Mouse (Mus musculus) monocyte, adult 5-6 weeks (primary cell): ENCODE results near the gene Cacna1h. TPM values are rescaled to one million over a fixed set of nuclear protein-coding genes. Genes with fewer than 3 reads are reported as not detected.

ENCODE experiments used
- ATAC-seq: fragments of 153-309, 156-312 bp; replicated peaks from 2 replicates; pipeline ENCODE4 v1.8.0; 2017; ENCODE audit warnings: mild to moderate bottlenecking; ENCODE audit not compliant: low TSS enrichment, insufficient number of reproducible peaks, severe bottlenecking, poor library complexity, low FRiP score
- total RNA-seq: library from RNA; stranded (forward); fragments of 200-1000, 200-491, 200-594 nt; gene quantifications from 3 replicates; pipeline ENCODE4 v1.2.3, GENCODE M21; 2017

Gene Cacna1h
- total RNA-seq, 1 experiment from 2014 or later, result 0.48 TPM

DNA sequence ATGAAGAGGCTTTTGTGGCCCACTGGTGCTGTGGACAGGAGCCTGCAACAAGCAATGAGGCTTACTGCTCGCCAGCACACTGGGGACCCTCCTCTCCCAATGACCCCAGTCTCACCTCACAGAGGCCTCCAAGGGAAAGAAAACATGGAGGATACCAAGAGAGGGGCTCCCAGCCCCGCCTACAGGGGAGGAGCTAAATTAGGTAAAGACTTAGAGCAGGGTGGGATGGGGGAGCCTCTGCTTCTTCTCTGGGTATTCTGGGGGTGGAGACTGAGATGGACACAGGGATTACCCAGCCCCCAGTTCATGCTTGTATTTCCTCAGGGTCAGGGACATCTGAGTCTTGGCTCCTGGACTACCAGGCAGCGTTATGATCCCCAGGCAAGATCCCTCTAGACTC is 18.7 kb downstream of the Cacna1h start:
- no peak for ATAC-seq

DNA sequence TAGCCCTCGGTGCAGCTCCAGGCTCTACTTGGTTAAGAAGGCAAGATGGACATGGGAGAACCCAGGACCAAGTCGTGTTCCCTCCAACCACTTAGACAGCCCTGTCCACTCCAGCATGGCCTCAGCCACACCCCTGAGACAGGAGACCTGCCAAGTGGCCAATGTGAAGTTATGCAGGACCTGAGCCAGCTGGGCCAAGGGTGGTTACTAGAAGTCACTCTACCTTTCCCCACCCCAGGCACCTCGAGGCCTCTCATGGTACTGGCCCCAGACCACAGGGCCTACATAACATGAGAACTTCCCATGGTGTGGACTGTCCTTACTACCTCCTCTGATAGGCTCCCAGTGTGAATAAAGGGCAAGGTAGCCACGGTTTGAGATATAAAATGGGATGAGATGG is 19.4 kb downstream of the Cacna1h start:
- no peak for ATAC-seq

DNA sequence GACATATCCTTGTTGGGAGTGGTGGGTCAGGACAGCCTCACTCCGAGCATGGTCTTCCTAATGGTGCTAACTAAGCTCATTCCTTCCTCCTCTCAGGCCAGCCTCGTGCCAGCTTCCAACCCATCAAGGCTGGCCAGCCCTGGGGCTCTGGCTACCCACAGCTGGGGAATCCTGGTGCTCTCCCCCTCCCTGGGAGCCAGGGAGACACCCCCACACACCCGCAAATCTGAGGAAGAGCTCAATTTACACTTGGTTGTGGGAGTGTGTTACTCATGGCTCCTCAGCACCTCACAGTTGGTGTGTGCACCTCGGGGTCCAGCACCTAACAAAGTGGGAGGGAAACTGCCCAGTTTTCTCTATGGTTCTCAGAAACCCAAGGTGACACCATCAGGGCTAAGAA is 22.3 kb downstream of the Cacna1h start:
- ATAC-seq, result no peak

DNA sequence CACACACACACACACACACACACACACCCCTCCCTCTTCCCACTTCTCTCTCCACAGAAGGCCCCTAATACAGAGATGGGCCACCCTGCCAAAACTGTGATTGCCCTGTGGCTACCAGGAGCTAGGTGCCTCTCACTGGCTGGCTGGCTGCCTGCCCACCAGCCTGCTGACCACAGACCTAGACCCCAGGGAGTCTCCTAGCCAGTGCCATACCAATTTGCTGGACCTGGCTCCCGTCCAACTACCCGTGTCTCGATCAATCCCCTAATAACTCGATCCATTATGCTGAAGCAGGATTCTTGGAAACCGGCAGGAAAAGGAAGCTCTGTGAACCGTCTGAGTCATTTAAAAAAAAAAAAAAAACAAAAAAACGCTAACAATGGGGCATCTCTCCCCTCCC is 22.8 kb downstream of the Cacna1h start:
- no peak for ATAC-seq

DNA sequence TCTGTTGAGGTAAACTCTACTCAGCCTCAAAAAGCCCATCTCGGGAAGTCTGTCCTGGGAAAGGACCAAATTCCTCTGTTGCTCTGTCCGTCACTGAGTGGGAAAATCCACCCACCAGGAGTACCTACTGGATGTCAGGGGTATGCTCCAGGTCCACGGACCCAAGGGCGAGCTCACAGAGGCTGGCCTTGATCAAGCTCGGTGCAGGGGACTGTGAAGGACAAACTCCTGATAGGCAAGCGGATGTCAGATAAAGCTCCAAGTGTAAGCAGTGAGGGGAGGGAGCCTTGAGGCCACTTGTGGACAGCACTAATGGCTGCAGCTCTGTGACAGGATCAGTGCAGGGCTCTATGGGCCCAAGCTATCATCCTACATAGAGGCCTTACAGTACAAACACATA is 23.4 kb downstream of the Cacna1h start:
- ATAC-seq, result no peak

DNA sequence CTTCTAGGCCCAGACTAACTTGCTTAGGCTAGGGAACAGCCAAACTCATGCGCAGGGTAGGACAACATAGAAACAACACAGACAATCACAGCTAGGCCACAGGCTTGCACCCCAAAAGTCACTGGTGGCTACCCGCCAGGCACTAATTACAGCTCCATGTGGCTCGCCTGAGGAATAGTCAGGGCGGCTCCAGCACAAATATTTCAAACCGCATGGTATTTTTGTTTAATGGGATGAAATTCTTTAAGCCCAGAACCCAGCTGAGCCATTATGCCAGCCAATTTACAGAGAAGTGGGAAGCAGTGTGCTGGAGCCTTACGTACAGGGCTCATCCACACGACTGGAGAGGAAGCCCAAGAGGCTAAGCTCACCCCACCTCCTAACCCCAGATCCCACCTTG is 24.0 kb downstream of the Cacna1h start:
- no peak for ATAC-seq

DNA sequence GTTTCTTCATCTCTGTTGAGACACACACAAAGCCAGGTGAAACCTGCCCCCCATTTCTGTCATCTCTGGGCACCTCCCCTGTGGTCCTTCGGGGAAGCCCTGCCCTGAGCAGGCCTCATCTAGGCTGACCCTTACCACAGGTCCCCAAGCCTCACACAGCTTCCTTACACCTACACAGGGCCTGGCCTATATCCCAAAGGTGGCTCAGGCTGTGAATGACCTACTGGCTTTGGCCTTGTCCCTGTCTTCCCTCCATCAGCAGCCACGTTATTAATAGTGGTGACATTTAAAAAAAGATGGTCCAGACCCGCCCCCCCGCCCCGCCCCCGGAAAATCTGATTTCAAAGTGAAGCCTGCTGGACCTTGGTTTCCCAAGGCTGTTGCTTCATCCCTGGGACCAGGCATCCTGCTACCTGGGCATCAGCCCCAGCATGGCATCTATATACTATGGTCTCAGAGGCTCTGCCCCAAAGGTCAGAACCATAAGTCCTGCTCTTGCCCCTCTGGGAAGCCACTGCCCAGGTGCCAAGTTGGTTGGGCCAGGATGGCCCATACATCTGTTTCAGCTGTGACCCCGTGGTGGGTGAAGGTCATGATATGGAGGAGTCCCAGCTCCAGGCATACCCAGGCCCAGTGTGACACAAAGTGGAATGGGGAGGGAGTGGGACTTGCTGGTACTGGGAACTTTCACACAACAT is 25.1 kb downstream of the Cacna1h start:
- ATAC-seq, result no peak

DNA sequence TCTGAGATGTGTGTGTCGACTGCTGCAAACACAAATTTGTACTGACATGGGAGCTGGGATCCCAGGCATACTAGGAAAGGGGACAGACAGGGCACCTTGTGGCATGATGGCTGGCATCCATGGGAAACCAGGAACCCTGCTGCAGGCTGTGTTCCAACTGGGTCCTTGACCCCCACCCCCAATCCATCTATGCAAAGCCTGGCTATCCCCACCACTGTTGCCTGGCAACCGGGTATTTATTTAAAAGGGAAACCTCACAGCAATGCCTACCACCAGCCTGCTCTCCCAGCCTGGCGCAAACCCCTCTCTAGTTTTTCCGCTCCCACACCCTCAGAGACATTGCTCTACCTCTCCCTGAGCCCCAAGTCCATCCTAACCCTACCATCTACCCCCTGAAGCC is 26.2 kb downstream of the Cacna1h start:
- no peak for ATAC-seq

DNA sequence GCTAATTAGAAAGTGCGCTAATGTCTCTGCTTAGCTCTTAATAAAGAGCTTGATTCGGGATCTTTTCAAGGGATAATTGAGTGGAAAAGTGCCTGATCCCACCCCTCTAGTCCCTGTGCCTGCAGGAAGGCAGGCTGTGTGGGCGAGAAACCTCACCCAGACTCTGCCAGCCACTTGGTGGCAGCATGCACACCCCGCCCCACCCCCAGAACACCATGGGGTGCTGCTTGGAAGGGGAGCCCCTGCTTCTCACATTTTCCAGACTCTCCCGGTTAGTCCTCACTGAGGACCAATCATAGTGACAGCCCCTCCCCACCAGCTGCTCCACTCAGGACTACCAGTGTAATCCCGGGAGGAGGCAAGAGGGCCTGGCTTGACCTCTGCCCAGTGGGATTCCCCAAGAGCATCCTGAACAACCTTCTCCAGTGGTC is 27.6 kb downstream of the Cacna1h start:
- no peak for ATAC-seq

DNA sequence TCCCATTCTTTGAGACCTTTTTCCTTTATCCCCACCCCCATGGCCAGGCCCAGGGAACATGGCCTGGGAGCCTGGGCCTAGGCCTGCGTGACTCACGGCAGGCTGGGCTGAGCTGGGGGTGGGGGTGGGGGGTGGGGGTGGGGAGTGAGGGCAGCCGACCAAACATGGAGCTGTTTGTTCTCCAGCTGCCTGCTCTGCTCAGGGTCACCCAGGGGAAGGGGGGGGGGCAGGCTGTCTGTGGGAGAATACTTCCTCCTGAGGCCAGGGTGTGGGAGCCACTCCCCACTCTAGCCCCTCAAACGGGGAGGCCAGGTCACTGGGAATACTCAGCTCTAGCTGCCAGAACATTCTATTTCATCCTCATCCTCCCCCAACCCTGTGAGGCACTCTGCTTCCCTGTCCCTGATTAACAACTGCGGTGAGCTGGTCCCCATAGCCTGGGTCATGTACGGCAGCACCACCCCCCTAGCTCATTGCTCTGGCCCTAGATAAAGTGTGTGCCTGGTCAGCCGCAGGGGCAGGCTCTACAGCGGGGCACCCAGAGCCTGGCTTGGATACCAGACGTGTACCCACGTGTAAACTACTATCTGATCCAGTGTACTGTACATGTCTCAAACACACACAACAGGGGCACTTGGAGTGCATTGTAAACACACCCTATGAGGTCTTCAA is 28.2 kb downstream of the Cacna1h start:
- ATAC-seq, result no peak

DNA sequence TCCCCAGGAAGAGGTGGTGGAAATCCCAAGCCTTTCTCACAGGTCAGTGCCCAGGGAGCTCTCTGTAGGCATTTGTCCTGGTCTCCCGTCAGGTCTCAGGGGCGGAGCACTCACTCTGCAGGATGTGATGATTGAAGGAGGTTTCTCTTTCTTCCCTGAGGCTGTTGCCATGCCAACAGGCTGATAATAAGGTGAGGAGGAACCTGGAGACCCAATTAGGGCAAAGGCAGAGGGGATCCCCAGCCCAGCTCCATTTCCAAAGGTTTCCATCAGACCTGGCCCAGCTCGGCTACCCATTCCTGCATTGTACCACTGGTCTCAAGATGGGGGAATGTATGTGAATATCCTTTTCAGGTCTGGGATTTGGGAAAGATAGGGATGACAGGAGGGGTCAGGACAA is 29.4 kb downstream of the Cacna1h start:
- ATAC-seq, result no peak

DNA sequence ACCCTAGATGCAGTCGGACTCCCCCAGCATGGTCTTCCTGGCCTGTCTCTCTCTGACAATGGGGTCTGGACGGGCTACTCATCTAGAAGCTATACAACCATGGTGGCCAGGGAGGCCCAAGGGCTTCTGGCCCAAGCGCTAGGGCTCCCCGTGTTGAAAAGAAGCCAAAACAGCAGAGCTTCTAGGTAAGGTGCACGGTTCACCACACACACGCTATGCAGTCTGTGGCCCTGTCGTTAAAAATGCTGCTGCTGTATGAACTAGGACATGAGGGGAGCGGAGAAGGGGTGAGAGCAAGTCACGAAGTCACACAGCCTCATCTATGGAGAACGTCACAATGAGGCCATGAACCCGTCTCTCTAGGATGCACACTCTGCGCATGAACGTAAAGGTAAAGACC is 31.4 kb downstream of the Cacna1h start:
- no peak for ATAC-seq

DNA sequence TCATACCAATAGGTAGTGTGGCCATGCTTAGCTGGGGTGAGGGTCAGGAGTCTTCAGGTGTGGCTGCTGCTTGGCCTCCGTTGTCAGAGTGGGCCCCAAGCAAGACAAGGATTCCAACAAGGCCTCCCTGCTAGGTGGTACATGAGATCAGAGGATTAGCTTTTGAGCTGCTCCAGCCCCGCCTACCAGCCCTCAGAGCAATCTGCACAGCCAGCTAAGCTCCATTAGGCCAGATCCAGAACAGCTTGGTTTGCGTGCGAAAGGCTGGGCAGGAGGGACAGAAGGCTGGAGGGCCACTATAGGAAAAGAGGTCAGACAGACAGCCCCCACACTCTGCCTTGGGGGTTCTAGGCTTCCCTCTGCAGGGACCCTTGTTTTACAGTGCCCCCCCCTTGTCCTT is 32.1 kb downstream of the Cacna1h start:
- no peak for ATAC-seq

DNA sequence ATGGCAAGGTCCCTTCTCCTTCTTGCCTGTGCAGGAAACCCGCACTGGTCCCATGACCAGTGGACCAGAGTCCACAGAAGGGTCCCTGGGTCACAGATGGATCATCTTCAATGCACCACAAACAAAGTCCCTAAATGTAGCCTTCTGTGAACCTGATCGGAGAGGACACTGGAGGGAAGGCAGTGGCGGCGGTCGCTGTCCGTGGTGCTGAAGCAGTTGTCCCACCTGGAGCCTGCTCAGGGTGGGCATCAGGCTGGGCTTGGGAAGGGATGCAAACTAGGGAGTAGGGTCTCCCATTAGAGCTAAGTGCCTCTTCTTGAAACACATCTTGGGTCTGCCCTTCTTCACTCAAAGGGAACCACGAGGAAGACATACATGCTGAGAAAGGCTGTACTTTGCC is 33.1 kb downstream of the Cacna1h start:
- ATAC-seq, result no peak

DNA sequence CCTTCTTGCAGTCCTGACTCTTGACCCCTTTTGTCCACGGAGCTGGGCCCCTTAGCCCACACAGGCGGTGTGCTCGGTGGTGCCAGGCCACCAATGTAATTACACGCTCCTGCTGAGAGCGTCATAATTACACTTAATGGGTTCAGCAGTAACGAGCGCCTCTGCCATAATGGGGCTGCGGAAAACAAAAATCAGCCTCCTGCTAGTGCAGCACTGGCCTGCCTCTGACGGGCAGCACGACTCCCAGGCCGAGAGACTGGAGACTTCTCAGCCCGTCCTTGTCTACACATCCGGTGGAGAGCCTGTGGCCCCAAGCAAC is 35.1 kb downstream of the Cacna1h start:
- ATAC-seq, result no peak

DNA sequence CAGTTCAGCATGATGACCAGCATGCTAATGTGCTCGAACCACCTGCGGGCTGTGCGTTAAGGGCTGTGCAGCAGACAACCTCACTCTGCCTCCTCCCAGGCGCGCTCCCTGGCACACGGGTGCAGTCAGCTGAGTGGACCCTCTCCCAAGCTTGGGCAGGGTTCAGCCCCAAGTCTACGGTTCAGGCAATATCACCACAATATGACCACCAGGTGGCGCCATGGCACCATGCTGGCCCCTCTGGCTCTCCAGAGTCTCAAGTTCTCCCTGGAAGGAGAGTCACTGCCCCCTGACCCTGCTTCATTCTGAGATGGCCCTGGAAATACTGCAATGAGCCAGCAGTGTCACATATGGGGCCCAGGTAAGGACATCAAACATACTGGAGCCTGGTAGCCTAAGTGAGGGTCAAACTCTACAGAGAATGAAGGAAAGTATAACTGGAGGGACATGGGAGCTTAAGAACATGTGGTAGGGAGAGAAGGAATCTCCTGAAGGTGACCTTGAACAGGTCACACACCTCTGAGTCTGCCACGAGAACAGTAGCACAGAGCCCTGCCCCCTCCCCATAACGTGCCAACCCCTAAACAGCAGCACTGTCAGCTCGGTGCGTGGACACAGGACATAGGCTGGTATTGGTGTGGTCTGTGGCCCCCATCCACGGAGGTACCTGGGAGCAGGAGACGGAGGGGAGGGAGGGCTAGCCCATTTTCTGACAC is 35.6 kb downstream of the Cacna1h start:
- ATAC-seq, result no peak

DNA sequence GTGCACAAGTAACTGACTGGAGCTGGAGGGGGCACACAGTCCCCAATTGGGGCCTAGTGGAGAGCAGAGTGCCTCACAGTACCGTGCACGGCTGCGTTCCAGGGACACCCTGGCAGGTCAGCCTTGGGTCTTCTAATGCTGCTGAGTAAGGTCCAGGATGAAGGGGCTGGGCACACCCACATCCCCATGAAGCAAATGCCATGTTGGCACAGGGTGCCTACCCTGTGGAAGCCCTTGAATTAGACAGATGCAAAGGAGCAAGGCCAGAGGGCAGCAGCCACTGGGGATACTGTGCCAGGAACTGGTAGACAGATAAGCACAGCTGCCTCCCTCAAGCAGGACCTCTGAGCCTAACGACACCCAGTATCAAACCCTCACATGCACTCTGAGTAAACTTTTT is 39.1 kb downstream of the Cacna1h start:
- no peak for ATAC-seq

DNA sequence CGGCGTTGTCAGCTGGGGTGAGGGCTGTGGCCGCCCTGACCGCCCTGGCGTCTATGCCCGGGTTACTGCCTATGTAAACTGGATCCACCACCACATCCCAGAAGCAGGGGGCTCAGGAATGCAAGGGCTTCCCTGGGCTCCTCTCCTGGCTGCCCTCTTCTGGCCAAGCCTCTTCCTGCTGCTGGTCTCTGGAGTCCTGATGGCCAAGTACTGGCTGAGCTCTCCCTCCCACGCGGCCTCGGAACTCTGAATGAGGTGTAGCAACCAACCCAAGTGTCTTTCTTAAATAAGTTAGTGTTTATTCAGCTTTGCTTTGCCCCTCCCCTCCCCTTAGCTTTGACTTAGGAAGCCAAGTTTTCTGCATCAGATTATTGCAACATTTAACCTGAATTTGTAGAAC is 59.6 kb downstream of the Cacna1h start:
- no peak for ATAC-seq

DNA sequence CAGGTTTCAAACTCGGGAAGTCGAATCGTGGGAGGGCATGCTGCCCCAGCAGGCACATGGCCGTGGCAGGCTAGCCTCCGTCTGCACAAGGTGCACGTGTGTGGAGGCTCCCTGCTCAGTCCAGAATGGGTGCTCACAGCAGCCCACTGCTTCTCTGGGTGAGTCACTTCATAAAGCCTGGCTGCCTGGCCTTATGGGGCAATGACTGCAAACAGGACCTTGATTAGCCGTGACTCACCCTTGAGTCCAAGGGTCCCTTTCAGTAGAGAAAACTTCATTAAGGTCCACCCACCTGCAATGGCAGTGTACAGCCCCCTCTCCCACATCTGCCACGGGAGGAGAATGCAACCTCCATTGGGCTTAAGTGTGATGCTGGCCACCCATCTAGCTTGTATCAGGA is 61.1 kb downstream of the Cacna1h start:
- no peak for ATAC-seq

DNA sequence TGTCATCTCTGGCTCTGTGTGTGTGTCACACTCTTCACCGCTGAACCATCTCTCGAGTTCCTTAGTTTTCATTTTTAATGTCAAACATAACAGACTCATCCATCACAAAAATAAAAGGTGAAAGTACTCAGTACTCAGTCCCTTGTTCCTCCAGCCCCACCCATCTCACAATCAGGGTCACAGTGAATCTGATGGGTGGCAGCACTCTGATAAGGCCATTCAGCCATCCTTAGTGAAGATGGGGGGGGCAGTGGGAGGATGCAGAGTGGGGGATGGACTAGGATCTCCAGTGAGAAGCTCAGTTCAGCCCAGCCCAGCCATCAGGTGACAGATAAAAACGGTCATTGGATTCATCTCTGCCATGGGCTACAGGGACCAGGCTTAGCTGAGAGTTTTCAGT is 64.6 kb downstream of the Cacna1h start, which contains the start of gene Tpsg1:
Tpsg1 (plus strand) TSS at position 301 of the 400 bp plus-strand sequence.
- no peak for ATAC-seq
